Mouse (Mus musculus): ENCODE measurements around the gene Pradc1.
A peak's percentile ranks its signal among the peaks of the same experiment; 100 is the strongest.

Pradc1 gene

GRCm38 (mm10) chr6:85451664-85452410 is at the start of gene Pradc1:
Gene Pradc1 (minus strand): TSS chr6:85451970.
- peak; percentile 99 for DNase-seq (ENCODE audit: low read depth)

GRCm38 (mm10) chr6:85500416-85500815 is 48.6 kb upstream of the Pradc1 start:
- DNase-seq (ENCODE audit: low read depth): peak; percentile 40

GRCm38 (mm10) chr6:85498147-85498546 is 46.4 kb upstream of the Pradc1 start:
- DNase-seq (ENCODE audit: low read depth): peak; percentile 69

- no peak for DNase-seq (ENCODE audit: low read depth)
Measured at GRCm38 (mm10) chr6:85496976-85497375, 45.2 kb upstream of the Pradc1 start.

GRCm38 (mm10) chr6:85491606-85492005 is 39.8 kb upstream of the Pradc1 start:
- DNase-seq (ENCODE audit: low read depth): no peak

GRCm38 (mm10) chr6:85490252-85490651 is 38.5 kb upstream of the Pradc1 start:
- DNase-seq (ENCODE audit: low read depth): peak; percentile 61

GRCm38 (mm10) chr6:85489717-85490116 is 37.9 kb upstream of the Pradc1 start:
- no peak for DNase-seq (ENCODE audit: low read depth)

- DNase-seq (ENCODE audit: low read depth): no peak
Measured at GRCm38 (mm10) chr6:85488510-85488909, 36.7 kb upstream of the Pradc1 start.

GRCm38 (mm10) chr6:85485738-85486137 is 34.0 kb upstream of the Pradc1 start:
- peak; percentile 55 for DNase-seq (ENCODE audit: low read depth)

GRCm38 (mm10) chr6:85483843-85484721 is 32.3 kb upstream of the Pradc1 start:
- DNase-seq (ENCODE audit: low read depth): no peak

- no peak for DNase-seq (ENCODE audit: low read depth)
Measured at GRCm38 (mm10) chr6:85480685-85481084, 28.9 kb upstream of the Pradc1 start.

- DNase-seq (ENCODE audit: low read depth): no peak
Measured at GRCm38 (mm10) chr6:85479979-85480378, 28.2 kb upstream of the Pradc1 start.

GRCm38 (mm10) chr6:85478416-85478815 is 26.6 kb upstream of the Pradc1 start:
- DNase-seq (ENCODE audit: low read depth): no peak

- DNase-seq (ENCODE audit: low read depth): peak; percentile 43
Measured at GRCm38 (mm10) chr6:85477366-85477917, 25.7 kb upstream of the Pradc1 start.

GRCm38 (mm10) chr6:85475581-85475980 is 23.8 kb upstream of the Pradc1 start:
- no peak for DNase-seq (ENCODE audit: low read depth)

- no peak for DNase-seq (ENCODE audit: low read depth)
Measured at GRCm38 (mm10) chr6:85472542-85472941, 20.8 kb upstream of the Pradc1 start.

GRCm38 (mm10) chr6:85471962-85472361 is 20.2 kb upstream of the Pradc1 start:
- no peak for DNase-seq (ENCODE audit: low read depth)

- no peak for DNase-seq (ENCODE audit: low read depth)
Measured at GRCm38 (mm10) chr6:85469660-85470430, 18.1 kb upstream of the Pradc1 start.

GRCm38 (mm10) chr6:85465381-85465780 is 13.6 kb upstream of the Pradc1 start:
- peak; percentile 72 for DNase-seq (ENCODE audit: low read depth)

- peak; percentile 36 for DNase-seq (ENCODE audit: low read depth)
Measured at GRCm38 (mm10) chr6:85459621-85460020, 7.9 kb upstream of the Pradc1 start.

- DNase-seq (ENCODE audit: low read depth): peak; percentile 68
Measured at GRCm38 (mm10) chr6:85452816-85453215, 1.0 kb upstream of the Pradc1 start.

- DNase-seq (ENCODE audit: low read depth): no peak
Measured at GRCm38 (mm10) chr6:85452411-85452665, 568 bp upstream of the Pradc1 start.
